Mouse (Mus musculus) ovary, postnatal 10 days (tissue): ENCODE results near the gene Dpm2.

Source experiments
- DNase-seq: peaks from one replicate; pipeline ENCODE4 v3.0.0; 2022; ENCODE audit warnings: low spot score

Dpm2 gene

GRCm38 (mm10) chr2:32547380-32547779 lies 23.3 kb upstream of the Dpm2 start:
- no peak for DNase-seq

- DNase-seq = no peak
Measured at GRCm38 (mm10) chr2:32547964-32548739, 22.5 kb upstream of the Dpm2 start.

- no peak for DNase-seq
Measured at GRCm38 (mm10) chr2:32549171-32549570, 21.5 kb upstream of the Dpm2 start.

GRCm38 (mm10) chr2:32549764-32550163 lies 20.9 kb upstream of the Dpm2 start:
- peak; percentile 48 for DNase-seq

GRCm38 (mm10) chr2:32551236-32551635 lies 19.4 kb upstream of the Dpm2 start:
- DNase-seq = no peak

GRCm38 (mm10) chr2:32553592-32554148 lies 17.0 kb upstream of the Dpm2 start:
- no peak for DNase-seq

GRCm38 (mm10) chr2:32555484-32555883 lies 15.2 kb upstream of the Dpm2 start:
- no peak for DNase-seq

- no peak for DNase-seq
Measured at GRCm38 (mm10) chr2:32556019-32556418, 14.6 kb upstream of the Dpm2 start.

- DNase-seq = no peak
Measured at GRCm38 (mm10) chr2:32559570-32559969, 11.1 kb upstream of the Dpm2 start.

GRCm38 (mm10) chr2:32566536-32567063 lies 4.1 kb upstream of the Dpm2 start:
- no peak for DNase-seq

GRCm38 (mm10) chr2:32568149-32568548 lies 2.5 kb upstream of the Dpm2 start:
- DNase-seq = no peak

GRCm38 (mm10) chr2:32568941-32569340 lies 1.7 kb upstream of the Dpm2 start:
- no peak for DNase-seq

- DNase-seq = no peak
Measured at GRCm38 (mm10) chr2:32572196-32572595, 1.5 kb downstream of the Dpm2 start.

GRCm38 (mm10) chr2:32574497-32574896 lies 3.8 kb downstream of the Dpm2 start, which contains the start of gene Pip5kl1:
Pip5kl1 (plus strand) TSS chr2:32574797.
- no peak for DNase-seq

GRCm38 (mm10) chr2:32574901-32575585 lies 4.4 kb downstream of the Dpm2 start:
- no peak for DNase-seq

GRCm38 (mm10) chr2:32575586-32576160 lies 5.0 kb downstream of the Dpm2 start, which contains the start of gene 9430097D07Rik:
9430097D07Rik (minus strand) TSS chr2:32575684.
- no peak for DNase-seq

GRCm38 (mm10) chr2:32576532-32576931 lies 5.9 kb downstream of the Dpm2 start:
- DNase-seq = no peak

GRCm38 (mm10) chr2:32578146-32579046 lies 7.7 kb downstream of the Dpm2 start:
- DNase-seq = no peak

- no peak for DNase-seq
Measured at GRCm38 (mm10) chr2:32581450-32582095, 10.9 kb downstream of the Dpm2 start.

GRCm38 (mm10) chr2:32582830-32583799 lies 12.5 kb downstream of the Dpm2 start:
- DNase-seq = no peak
